Mouse (Mus musculus) layer of hippocampus, adult 11-12 months (tissue): ENCODE data around the gene Pgap3.

Experiments used
- DNase-seq: peaks from one replicate; pipeline ENCODE4 v3.0.0; 2022; ENCODE audit warnings: low spot score

The Pgap3 gene

DNA sequence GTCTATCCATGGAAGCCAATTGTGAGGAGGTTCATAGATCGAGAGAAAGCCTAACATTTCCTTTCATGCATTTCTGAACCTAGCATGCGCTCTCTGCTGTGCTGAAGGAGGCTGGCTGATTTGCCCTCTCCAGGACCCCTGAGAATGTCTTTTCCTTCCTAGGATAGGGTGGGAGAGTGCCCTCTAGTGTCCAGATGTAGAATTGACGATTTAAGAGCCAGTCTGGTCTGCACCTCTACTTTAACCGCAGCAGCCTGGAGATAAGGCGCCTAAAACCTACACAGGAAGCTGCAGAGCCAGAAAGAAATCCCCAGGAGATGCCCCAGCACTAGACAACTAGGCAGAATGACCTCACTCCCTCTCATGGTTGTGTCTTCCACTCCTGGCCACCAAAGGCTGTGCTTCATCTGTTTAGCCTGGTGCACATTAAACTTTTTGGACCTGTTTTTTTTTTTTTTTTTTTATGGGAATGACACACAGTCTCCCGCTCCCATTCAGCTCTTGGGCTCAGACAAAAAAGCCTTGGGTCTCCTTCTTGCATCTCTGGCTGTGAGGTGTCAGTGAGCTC lies 44.5 kb downstream of the Pgap3 start:
- peak; percentile 69 for DNase-seq

DNA sequence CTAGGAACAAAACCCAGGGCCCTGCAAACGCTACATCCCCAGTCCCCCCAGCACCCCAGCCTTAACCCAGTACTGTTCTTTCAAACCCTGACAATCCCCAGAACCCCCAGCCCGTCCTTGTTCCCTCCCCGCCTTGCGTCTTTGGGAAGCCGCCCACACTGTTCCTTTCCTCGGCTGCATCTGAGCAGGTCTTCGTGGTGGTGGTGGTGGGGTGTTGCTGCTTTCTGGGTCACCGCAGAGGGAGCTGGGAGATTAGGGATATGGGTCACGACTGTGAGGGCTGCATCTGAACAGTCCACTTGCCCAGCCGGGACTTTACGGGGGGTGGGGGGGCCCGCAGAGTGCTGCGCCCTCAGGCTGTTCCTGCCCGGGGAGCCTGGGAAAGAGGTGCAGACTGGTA lies 45.8 kb downstream of the Pgap3 start:
- DNase-seq: no peak

DNA sequence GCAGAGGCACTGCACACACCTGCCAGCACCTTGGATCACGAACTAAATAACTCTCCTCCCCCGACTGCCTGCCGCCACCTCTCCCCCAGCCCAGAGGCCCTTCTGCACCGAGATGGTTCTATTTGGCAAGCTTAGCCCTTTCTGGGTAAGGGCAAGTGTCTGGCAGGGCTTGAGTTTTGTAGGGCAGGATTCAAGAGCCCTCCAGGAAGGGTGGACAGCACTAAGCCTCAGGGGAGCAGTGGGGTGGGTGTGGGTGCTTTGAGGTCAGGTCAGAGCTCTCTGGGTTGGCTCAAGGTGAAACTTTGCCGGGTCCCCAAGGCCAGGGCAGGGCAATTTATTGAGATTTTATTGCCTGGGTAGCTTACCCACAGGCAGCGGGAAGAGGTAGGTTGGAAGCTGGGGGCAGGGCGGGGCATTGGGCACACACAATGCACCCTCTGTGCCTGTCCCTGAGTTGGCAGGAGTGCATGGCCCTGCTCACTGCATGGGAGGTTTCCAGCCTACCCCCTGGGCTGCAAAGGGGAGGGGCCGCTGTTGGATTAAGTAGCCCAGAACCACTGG lies 46.6 kb downstream of the Pgap3 start:
- peak; percentile 78 for DNase-seq

DNA sequence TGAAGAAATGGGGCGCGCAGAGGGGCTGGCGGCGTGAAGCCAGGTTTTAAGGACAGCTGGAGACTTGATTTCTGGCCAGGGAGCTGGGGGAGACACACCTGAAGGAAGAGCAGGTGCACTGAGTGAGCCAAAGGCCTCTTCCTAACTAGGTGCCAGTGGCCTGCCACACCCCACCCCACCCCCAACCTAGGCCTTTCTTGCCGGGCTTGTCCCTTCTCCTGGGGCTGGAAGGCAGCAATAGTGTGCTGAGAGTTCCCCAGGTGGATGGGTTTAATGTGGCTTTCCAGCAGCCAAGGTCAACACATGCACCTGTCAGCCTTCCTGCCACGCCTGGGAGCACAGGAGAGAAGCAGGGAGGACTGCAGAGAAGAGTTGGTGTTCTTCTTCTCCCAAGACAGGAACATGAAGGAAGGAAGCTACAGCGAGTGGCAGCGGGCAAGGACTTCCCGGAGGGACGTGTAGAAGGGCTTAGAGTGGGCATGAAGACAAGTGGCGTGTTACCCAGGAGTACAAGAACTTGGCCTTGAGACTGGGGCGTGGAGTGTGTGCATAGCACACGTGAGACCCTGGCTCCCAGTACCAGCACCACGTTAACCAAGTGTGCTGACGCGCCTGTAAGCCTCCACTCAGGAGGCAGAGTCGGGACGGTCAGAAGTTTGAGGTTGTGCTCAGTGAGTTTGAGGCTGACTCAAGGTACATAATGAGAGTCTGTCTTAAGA lies 47.9 kb downstream of the Pgap3 start:
- DNase-seq: no peak

DNA sequence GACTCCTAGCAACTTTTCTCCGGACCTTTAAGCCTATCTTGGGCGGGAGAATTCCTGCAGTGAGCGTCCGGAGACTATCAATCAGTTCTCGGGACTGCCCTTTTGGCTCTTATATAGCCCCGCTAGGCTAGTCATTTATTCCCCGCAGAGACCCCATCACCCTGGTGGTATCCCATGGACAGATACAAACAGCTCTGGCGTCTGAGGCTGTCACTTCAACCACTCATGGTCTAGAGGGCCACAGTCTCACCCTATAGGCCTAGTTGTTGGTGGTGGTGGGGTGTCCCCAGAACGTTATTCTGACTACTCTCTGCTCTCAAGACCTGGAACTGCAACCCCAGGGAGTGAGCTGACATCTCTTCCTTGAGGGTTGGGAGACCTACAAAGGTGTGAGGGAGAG lies 51.0 kb downstream of the Pgap3 start:
- DNase-seq: no peak

DNA sequence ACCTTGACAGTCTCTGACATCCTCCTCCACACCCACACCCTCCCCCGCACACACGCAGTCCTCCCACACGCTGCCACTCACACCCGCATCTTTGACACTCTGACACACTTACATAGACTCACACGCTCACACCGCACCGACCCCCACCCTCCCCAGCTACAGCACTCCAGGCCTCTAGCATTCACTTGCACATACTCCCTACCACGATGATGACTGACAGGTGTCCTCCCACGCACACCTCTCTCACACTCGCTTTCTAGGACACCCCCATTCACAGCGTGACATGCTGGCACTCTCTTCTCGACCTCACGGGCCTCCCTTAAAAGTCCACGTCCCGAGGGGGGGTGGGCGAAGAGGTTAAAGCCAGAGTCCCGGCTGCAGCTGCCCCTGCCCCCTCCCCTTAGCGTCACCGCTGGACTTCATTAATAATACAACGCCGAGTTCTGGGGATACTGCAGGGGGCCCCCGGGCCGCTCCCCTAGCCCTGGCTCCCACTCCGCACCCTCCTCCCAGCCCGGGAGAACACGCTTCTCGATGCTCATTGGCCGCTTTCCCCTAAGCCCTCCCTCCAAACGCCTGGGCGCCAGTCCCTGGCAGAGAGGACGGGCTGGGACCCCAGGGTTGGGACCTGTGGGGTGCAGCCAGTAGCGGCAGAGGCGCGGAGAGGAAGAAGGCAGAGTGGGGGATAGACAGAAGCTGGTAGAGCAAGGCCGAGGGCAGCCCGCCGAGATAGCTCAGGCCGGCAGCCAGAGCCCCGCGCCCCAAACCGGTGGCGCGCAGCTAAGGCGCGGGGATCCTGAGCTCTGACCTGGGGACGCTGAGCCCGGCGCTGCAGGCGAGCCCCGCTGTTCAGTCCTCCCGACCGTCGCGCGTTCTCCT lies 52.0 kb downstream of the Pgap3 start, which contains the start of gene Ppp1r1b:
TSS of gene Ppp1r1b (plus strand) at position 322 of the 879 bp plus-strand sequence.
- DNase-seq: peak; percentile 72

DNA sequence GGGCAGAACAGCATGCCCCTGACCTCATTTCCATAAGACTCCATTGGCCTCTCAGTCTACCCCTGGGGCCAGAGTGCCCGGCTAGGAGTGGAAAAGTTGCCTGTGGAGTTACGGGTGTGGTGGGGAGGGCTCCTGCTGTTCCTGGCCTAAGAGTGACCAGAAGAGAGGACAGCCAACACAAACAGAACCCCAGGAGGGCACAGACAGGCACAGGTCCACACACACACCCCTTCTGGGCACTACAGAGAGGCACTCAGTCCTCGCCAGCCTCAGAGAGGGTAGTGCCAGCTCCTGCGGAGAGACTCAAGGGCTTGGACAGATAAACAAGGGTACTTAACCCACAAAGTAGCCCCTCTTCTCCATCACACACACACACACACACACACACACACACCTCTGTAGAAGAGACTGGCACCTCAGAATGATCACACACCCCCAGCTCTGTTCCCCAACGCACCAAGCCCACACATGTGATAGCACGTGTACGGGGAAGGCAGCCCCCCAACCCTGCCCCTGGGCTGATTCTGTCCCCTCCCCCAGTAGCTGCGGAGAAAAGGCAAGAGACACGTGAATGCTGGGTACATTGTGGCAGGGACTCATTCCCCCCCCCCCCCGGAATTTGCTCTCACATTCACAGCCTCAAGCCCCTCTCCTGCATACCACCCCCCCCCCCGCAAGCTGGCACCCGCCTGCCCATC lies 52.8 kb downstream of the Pgap3 start:
- peak; percentile 27 for DNase-seq

DNA sequence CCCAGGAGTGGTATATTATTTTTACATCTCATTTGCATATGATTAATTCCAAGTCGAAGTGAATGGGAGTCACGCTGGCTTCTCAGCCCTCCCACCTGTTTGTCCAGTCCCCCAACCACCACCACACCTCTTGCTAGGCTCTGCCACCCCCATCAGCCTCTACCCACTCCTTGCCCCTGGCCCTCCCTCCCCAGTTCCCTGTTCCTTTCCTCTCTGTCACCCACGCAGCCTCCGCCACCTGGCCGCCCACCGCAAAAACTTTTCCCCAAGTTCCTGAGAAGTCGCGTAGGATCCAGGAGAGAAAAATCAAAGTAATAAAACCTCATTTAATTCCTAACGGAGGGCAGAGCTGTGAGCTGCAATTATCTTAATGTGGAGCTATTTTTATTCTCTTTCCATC lies 54.1 kb downstream of the Pgap3 start:
- DNase-seq: no peak

DNA sequence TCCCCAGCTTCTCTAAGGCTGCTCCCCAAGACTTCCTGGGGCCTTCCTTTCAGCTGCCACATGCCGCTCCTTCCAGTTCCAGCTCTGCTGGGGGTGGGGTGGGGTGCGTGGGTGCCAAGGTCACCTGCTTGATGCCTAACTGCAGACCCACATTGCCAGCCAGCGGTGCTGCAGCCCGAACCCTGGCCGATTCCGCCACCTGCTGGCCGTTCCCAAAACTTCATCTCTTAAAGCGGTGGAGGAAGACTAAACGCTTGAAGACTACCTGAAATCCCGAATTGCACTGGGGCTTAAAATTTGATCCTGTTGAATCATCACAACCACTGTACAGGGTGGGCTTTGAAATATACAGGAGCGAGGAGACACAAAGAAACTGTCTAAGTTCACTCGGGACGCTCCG lies 55.0 kb downstream of the Pgap3 start:
- peak; percentile 83 for DNase-seq

DNA sequence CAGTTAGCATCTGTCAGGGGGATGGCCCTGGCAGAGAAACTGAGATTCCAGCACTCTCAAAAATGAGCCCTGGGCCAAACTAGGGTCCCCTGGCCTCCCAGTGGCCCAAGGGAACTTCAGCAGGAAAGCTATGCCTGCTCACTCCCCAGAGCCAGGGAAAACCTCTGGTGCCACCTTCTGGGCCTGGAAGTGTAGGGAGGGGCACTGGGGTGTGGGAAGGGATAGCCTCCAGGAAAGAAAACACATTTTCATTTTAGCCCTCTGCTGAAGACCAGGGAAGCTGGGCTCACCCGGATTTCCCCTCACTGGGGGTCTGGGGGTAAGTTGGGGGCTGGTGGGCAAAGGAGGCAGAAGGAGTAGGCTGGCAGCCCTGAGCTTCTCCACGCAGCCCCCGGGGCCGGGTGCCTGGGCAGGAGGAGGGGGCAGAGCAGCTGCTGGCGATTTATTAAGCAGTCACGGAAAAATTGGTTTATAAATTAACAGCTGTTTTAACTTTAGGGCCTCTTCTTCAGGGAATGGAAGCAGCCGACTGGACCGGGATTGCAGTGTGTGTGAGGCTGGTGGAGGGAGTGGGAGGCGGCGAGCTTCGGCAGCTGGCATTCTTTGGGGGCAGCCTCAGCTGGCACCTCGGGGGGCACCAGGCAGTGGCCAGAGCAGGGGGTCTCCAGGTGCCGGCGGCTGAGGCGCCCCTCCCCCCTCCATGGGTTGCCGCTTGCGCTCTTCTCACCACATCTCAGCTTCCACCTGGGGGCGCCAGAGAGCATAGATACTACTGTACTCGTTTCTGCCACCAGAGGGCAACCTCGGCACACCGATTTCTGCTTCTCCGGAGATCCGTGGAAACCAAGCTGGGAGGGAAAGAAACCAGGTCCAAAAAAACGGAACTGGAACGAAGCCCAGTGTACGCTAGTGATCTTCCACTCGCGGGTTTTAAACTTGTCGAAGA lies 58.0 kb downstream of the Pgap3 start:
- DNase-seq: peak; percentile 98

DNA sequence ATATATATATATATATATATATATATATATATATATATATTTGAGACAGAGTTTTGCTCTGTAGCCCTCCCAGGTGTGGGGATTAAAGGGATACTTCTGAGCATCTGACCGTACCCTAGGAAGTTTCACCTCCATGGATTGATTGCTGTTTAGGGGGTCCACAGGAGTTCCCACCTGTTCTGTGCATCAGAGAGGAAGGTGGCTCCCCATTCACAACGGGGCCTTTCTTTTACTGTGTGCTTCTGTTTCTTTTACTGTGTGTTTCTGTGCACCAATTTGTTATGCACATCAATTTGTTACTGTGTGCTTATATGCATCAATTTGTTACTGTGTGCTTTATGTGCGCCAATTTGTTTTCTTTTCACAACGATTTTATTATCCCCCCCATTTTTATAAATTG lies 59.1 kb downstream of the Pgap3 start:
- DNase-seq: no peak

DNA sequence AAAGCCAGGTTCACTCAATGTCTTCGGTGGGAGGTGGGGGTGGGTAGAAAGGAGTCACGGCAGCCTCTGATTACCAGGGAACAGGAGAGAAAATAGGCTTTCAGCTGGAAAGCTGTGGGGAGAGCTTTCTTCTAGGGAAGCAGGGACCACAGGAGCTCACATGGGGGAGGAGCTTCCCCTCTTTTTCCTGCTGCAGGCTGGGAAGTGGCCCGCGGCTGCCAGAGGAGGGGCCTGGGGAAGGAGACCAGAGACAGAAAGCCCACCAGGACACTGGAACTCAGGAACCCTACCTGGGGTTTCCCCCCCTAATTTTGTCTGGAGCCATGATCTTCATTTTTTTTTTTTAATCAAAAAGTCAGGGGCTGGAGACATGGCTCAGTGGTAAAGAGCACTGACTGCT lies 59.7 kb downstream of the Pgap3 start:
- DNase-seq: no peak

DNA sequence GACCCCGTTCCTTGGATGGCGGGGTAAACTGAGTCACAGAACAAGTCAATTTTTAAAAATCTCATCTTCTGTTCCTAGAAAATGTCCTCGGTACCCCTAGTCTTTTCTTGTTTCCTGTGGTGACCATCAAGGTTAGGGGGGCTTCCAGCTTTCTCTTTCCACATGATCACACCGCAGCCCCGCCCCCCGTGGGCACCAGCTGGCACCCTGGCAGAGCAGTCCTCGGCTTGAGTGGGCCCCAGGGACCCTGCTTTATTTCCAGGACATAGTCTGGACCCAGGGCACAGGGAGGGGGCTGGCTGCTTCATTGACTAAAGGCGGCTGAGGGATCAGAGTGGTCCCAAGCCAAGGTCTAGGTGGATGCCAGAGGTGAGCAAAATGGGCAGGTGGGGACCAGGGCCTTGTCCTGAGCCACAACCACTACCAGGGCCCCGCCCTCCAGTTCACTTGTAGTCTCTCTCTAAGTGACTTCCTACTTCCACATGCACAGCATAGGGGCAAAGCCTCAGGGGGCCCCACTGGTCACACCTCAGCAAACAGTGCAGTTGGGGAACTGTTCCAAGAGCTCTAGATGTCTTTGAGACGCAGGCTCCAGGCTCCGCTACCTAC lies 60.5 kb downstream of the Pgap3 start:
- no peak for DNase-seq

DNA sequence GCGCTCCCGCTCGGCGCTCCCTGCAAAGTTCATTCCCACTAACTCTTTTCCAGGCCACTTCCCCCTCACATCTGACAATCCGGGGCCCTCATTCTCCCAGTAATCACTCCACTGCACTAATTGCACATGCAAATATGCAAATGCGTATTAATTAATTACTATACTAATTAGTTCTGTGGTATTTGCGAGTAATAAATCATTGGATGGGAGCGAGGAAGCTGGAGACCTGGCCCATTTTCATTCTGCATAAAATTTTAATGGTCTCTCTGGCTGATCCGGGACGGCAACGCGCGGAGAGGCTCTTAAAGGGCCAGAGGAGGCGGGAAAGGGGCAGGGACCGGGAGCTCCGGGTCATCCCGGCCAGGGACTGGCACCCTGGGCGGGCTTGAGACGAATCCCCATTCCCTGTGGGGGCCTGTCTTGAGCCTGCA lies 61.2 kb downstream of the Pgap3 start:
- DNase-seq: no peak
